Mouse (Mus musculus): ENCODE results near the gene Spata31d1d. TPM values are rescaled to one million over a fixed set of nuclear protein-coding genes. Genes with fewer than 3 reads are reported as not detected.
"Not testable (repeated sequence)": the region's sequence is repeated elsewhere in the genome, so short reads cannot be mapped to it uniquely, and the experiment has no call there.

Gene Spata31d1d
- polyA plus RNA-seq (2014; fragmentation: Nextera tagmentation; extraction: Ambion mirVana) = not detected in 2 replicates

DNA sequence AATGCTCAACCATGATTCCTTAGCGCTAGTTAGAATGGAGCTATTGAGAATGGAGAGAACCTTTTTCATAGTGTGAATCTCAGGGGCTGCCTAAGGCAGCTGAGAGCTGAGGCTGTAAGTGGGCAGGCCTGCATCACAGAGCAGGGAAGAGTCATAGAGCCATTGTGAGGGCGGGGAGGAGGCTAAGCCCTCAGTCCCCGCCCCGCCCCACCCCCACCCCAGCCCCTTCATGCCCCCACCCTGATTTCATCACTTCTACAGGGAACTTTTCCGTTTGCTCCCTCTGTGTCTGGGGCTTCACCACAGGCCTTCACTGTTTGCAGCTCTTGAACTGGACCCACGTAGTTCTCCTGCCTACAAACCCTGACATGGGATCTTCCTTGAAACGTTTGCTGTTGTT, at the start of gene Spata31d1d:
Gene Spata31d1d (minus strand): TSS at position 101 of the 400 bp plus-strand sequence.
- Histone ChIP-seq H3K9ac (ENCODE audit: low read depth, low read length) (no peak within 1 kb of the TSS), H3K4me2 (replicated peaks; ENCODE audit: low read depth, low read length) (no peak within 1 kb of the TSS), H3K36me3 (ENCODE audit: control insufficient read depth, insufficient read depth, low read length) (no peaks in the 10 kb centered on the region), H3K9me3 (ENCODE audit: control insufficient read depth, low read length) (no peaks in the 10 kb centered on the region), H3K27me3 (ENCODE audit: control insufficient read depth, insufficient read depth, low read length) (no peaks in the 10 kb centered on the region), H3K27ac (ENCODE audit: low read depth, low read length) (no peak within 1 kb of the TSS), H3K4me1 (ENCODE audit: control insufficient read depth, insufficient read depth, low read length) (no peaks in the 10 kb centered on the region), H3K4me3 (ENCODE audit: low read length) (no peak within 1 kb of the TSS)
- 45% methylated on average over 7 of the region's 7 CpGs for WGBS
- no peak for ATAC-seq (ENCODE audit: low FRiP score, low TSS enrichment)

DNA sequence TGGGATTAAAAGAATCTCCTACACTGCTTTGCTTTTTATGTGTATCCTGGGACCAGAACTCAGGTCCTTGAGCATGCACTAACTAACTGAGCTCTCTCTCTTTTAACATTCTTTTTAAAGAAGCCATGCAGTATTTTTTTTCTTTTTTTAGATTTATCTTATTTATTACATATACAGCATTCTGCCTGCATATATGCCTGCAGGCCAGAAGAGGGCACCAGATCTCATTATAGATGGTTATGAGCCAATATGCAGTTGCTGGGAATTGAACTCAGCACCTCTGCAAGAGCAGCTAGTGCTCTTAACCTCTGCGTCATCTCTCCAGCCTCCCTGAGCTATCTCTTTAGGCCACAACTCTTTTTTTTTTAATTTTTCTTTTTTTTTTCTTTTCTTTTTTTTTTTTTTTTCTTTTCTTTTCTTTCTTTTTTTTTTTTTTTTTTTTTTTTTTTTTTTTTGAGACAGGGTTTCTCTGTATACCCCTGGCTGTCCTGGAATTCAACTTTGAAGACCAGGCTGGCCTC, 48.3 kb upstream of the Spata31d1d start:
- not testable (repeated sequence) for ATAC-seq (ENCODE audit: low FRiP score, low TSS enrichment); H3K27me3 ChIP-seq (ENCODE audit: control insufficient read depth, insufficient read depth, low read length); H3K4me2 ChIP-seq (replicated peaks; ENCODE audit: low read depth, low read length); H3K4me1 ChIP-seq (ENCODE audit: control insufficient read depth, insufficient read depth, low read length); H3K27ac ChIP-seq (ENCODE audit: low read depth, low read length); H3K9ac ChIP-seq (ENCODE audit: low read depth, low read length); H3K9me3 ChIP-seq (ENCODE audit: control insufficient read depth, low read length); H3K4me3 ChIP-seq (ENCODE audit: low read length)
- whole genome bisulfite sequencing = 94% methylated on average over 1 of the region's 1 CpGs
- H3K36me3 ChIP-seq (ENCODE audit: control insufficient read depth, insufficient read depth, low read length) = peaks cover 91% of the 10 kb centered on the region

DNA sequence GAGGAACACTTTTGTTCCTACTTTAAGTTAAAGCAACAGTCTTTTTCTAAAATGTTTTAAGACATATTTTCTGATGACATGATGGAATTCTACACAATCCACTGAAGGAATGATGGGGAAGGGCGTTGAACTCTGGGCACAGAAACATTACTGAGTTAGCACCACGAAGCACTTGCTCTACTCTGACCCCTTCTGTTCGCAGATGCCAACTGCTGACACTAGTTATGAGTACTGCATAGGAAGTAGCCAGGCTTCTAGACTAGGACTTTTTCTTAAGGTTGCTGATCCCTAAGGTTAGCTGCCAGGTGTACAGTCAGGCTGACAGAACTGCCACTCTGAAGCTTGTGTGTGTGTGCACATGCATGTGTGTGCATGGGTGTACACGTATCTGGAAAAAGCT, 47.7 kb upstream of the Spata31d1d start:
- no peak overlapping the region for H3K27ac ChIP-seq (ENCODE audit: low read depth, low read length)
- H3K4me3 ChIP-seq (ENCODE audit: low read length) = no peak overlapping the region
- WGBS = 89% methylated on average over 4 of the region's 4 CpGs
- no peaks in the 10 kb centered on the region for H3K27me3 ChIP-seq (ENCODE audit: control insufficient read depth, insufficient read depth, low read length)
- no peaks in the 10 kb centered on the region for H3K9me3 ChIP-seq (ENCODE audit: control insufficient read depth, low read length)
- H3K36me3 ChIP-seq (ENCODE audit: control insufficient read depth, insufficient read depth, low read length) = peaks cover 85% of the 10 kb centered on the region
- no peak overlapping the region for H3K4me2 ChIP-seq (replicated peaks; ENCODE audit: low read depth, low read length)
- H3K4me1 ChIP-seq (ENCODE audit: control insufficient read depth, insufficient read depth, low read length) = no peaks in the 10 kb centered on the region
- H3K9ac ChIP-seq (ENCODE audit: low read depth, low read length) = no peak overlapping the region
- ATAC-seq (ENCODE audit: low FRiP score, low TSS enrichment) = no peak; the same call in 1 of the 2 replicates

DNA sequence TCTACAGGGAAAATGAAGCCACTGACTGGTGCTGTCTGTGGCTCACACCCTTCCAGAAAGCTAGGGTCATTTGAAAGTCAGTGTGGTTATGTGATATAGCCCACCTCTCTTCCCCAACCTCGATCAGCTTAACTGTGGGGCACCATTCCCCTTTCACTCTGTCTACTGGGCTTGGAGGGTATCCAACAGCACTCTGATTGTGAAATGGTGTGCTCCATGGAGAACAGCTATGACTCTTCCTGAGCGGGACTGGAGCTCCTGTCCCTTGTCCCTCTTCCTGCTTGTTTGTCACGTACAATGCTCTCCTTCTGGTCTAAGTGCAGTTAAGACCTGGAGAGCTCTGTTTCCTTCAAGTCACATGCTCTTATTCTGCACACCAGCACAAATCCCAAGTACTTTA, 43.6 kb upstream of the Spata31d1d start:
- Histone ChIP-seq H3K4me2 (replicated peaks; ENCODE audit: low read depth, low read length) (no peak overlapping the region), H3K9ac (ENCODE audit: low read depth, low read length) (no peak overlapping the region), H3K9me3 (ENCODE audit: control insufficient read depth, low read length) (no peaks in the 10 kb centered on the region), H3K27ac (ENCODE audit: low read depth, low read length) (no peak overlapping the region), H3K4me3 (ENCODE audit: low read length) (no peak overlapping the region), H3K36me3 (ENCODE audit: control insufficient read depth, insufficient read depth, low read length) (peaks cover 67% of the 10 kb centered on the region), H3K4me1 (ENCODE audit: control insufficient read depth, insufficient read depth, low read length) (peaks cover 4% of the 10 kb centered on the region; the same call in 1 of the 2 replicates), H3K27me3 (ENCODE audit: control insufficient read depth, insufficient read depth, low read length) (no peaks in the 10 kb centered on the region)
- WGBS = 90% methylated on average over 3 of the region's 3 CpGs
- no peak for ATAC-seq (ENCODE audit: low FRiP score, low TSS enrichment)

DNA sequence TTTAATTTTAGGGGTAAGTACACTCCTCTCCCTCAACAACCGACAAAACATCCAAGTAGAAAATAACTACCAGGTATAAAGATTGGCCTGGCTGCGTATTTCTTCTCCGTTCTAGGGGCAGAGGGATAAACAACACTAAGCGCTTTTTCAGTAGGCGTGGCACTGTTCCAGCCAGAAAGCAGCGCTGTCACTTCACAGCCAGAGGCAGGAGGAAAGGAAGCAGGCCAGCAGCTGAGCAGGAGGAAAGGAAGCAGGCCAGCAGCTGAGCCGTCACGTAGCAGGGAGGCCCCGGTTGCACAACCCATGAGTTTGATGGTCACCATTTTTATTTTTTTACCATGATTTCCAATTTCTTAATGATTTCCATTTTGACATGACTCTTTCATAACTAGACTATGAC, 39.7 kb upstream of the Spata31d1d start:
- Histone ChIP-seq H3K27ac (ENCODE audit: low read depth, low read length) (peak overlapping the region; percentile 92; the same call in 1 of the 2 replicates), H3K36me3 (ENCODE audit: control insufficient read depth, insufficient read depth, low read length) (peaks cover 32% of the 10 kb centered on the region), H3K4me3 (ENCODE audit: low read length) (no peak overlapping the region), H3K27me3 (ENCODE audit: control insufficient read depth, insufficient read depth, low read length) (no peaks in the 10 kb centered on the region), H3K4me1 (ENCODE audit: control insufficient read depth, insufficient read depth, low read length) (peaks cover 28% of the 10 kb centered on the region), H3K9ac (ENCODE audit: low read depth, low read length) (no peak overlapping the region; the same call in 1 of the 2 replicates), H3K4me2 (replicated peaks; ENCODE audit: low read depth, low read length) (0 out of 2 replicates have a peak overlapping the region, but pooled peaks have one; percentile 48), H3K9me3 (ENCODE audit: control insufficient read depth, low read length) (no peaks in the 10 kb centered on the region)
- ATAC-seq (ENCODE audit: low FRiP score, low TSS enrichment) = no peak
- 54% methylated on average over 9 of the region's 9 CpGs for WGBS

DNA sequence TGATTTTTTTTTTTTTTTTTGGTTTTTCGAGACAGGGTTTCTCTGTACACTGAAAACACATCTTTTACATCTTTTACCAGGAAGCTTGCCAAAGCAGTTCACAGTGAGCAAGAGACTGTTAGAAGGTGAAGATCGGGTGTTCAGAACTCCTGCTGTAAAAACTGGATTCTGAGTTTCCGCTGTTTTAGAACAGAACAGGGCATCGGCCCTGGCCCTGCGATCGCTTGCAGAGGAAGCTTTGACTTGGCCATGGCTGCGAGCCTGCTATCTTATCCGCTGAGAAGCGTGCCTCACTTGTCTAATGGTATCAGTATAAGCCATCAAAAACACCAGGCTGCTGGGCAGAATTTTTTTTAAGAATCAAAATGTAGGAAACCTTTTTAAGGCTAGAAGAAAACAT, 39.3 kb upstream of the Spata31d1d start:
- H3K9me3 ChIP-seq (ENCODE audit: control insufficient read depth, low read length) = no peaks in the 10 kb centered on the region
- no peaks in the 10 kb centered on the region for H3K27me3 ChIP-seq (ENCODE audit: control insufficient read depth, insufficient read depth, low read length)
- H3K9ac ChIP-seq (ENCODE audit: low read depth, low read length) = peak overlapping the region; percentile 58; the same call in 1 of the 2 replicates

DNA sequence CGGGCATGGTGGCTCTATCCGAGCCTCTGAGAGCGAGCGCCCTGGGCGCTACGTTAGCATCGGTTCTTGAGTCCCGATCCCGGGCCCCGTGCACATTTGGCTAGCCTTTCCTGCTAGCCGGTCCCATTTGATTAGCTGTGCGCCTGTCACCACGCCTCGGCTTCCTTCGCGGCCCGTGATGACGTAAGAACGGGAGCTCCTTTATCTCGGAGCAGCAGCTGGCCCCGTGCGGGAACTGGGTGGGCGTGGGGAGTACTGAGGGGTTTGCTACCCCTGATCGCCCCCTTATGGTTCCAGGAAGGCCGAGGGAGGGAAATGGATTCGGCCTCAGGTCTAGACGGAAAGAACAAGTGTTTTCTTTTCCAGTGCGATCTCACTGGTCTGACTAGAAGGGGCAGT, 38.6 kb upstream of the Spata31d1d start:
- Histone ChIP-seq H3K4me2 (replicated peaks; ENCODE audit: low read depth, low read length) (peak overlapping the region; percentile 48), H3K27me3 (ENCODE audit: control insufficient read depth, insufficient read depth, low read length) (no peaks in the 10 kb centered on the region), H3K9ac (ENCODE audit: low read depth, low read length) (peak overlapping the region; percentile 58), H3K9me3 (ENCODE audit: control insufficient read depth, low read length) (no peaks in the 10 kb centered on the region), H3K4me3 (ENCODE audit: low read length) (peak overlapping the region; percentile 59), H3K4me1 (ENCODE audit: control insufficient read depth, insufficient read depth, low read length) (peaks cover 37% of the 10 kb centered on the region), H3K27ac (ENCODE audit: low read depth, low read length) (peak overlapping the region; percentile 92), H3K36me3 (ENCODE audit: control insufficient read depth, insufficient read depth, low read length) (peaks cover 23% of the 10 kb centered on the region)
- under 1% methylated on average over 28 of the region's 28 CpGs for WGBS
- peak; percentile 83 for ATAC-seq (ENCODE audit: low FRiP score, low TSS enrichment)

More for the DNA sequence above, 39.3 kb upstream of the Spata31d1d start:
- Histone ChIP-seq H3K4me3 (ENCODE audit: low read length) (peak overlapping the region; percentile 59; the same call in 1 of the 2 replicates), H3K4me2 (replicated peaks; ENCODE audit: low read depth, low read length) (peak overlapping the region; percentile 48), H3K4me1 (ENCODE audit: control insufficient read depth, insufficient read depth, low read length) (peaks cover 32% of the 10 kb centered on the region), H3K36me3 (ENCODE audit: control insufficient read depth, insufficient read depth, low read length) (peaks cover 28% of the 10 kb centered on the region), H3K27ac (ENCODE audit: low read depth, low read length) (peak overlapping the region; percentile 92)
- WGBS = 60% methylated on average over 9 of the region's 9 CpGs
- no peak for ATAC-seq (ENCODE audit: low FRiP score, low TSS enrichment)

DNA sequence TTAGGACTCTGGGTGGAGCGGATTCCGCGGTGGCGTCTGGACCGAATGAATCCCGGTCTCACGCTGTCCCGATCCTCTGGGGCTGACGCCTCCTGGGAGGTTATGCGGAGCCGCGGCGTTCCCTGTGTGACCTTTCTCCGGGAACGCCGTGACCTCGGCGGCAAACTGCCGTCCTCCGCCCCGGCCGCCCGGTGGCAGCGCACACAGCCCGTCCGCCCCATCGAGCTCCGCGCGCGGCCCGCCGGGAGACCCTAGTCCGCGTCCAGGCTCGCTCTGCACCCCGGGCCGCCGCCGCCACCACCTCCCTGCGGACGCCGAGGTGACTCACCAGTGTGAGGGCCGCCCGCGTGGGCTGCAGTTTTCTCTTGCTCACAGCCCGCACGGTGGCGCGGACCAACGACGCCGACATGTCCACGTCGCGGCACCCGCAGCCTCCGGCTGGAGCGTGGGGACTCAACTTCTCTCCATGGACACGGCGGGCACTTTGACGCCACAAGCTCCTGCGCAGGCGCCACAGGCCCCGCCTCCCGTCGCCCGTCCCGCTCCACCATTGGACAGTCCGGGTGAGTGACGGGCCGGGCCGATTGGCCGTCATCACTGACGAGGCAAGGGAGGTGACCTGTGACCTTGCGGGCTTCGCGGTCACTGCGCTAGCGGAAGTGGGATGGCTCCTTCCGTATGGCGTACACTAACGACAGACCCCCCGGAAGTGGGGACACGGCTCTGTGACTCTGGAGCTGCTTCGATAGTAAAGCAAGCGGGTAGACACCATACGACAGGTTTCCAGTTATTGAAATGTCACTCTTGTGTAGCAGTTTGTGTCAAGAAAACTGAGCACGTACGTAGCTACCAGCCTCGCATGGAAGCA, 38.0 kb upstream of the Spata31d1d start, which contains the start of gene Isca1:
Gene Isca1 (minus strand): TSS at position 515 of the 868 bp plus-strand sequence.
- peak within 1 kb of the TSS; percentile 59 for H3K4me3 ChIP-seq (ENCODE audit: low read length)
- WGBS = under 1% methylated on average over 91 of the region's 91 CpGs
- H3K27ac ChIP-seq (ENCODE audit: low read depth, low read length) = peak within 1 kb of the TSS; percentile 92
- no peaks in the 10 kb centered on the region for H3K9me3 ChIP-seq (ENCODE audit: control insufficient read depth, low read length)
- H3K27me3 ChIP-seq (ENCODE audit: control insufficient read depth, insufficient read depth, low read length) = no peaks in the 10 kb centered on the region
- peak within 1 kb of the TSS; percentile 55 for H3K4me2 ChIP-seq (replicated peaks; ENCODE audit: low read depth, low read length)
- peaks cover 22% of the 10 kb centered on the region for H3K36me3 ChIP-seq (ENCODE audit: control insufficient read depth, insufficient read depth, low read length)
- peaks cover 37% of the 10 kb centered on the region for H3K4me1 ChIP-seq (ENCODE audit: control insufficient read depth, insufficient read depth, low read length)
- peak; percentile 96 for ATAC-seq (ENCODE audit: low FRiP score, low TSS enrichment)
- H3K9ac ChIP-seq (ENCODE audit: low read depth, low read length) = peak within 1 kb of the TSS; percentile 73

DNA sequence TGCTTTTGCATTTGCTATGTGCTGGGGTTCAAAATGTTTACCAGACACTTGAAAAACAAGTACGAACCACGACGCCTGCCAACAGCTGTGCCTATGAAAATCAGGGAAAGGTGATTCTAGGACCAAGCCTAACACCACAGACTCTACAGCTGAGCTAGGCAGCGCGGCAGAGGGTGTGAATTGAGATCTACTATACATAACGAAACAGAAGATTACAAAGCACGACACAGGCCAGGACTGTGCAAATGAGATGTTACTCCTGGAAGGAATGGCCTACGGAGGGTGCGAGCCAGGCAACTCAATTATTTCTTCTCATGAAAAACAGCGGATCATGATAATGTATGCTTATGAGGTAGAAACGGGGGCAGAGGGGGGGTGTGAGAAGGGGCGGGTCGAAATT, 37.0 kb upstream of the Spata31d1d start:
- no peak for ATAC-seq (ENCODE audit: low FRiP score, low TSS enrichment)
- Histone ChIP-seq H3K36me3 (ENCODE audit: control insufficient read depth, insufficient read depth, low read length) (peaks cover 20% of the 10 kb centered on the region), H3K4me2 (replicated peaks; ENCODE audit: low read depth, low read length) (peak overlapping the region; percentile 55), H3K9me3 (ENCODE audit: control insufficient read depth, low read length) (no peaks in the 10 kb centered on the region), H3K4me3 (ENCODE audit: low read length) (peak overlapping the region; percentile 59), H3K9ac (ENCODE audit: low read depth, low read length) (peak overlapping the region; percentile 73), H3K4me1 (ENCODE audit: control insufficient read depth, insufficient read depth, low read length) (peaks cover 37% of the 10 kb centered on the region), H3K27me3 (ENCODE audit: control insufficient read depth, insufficient read depth, low read length) (no peaks in the 10 kb centered on the region), H3K27ac (ENCODE audit: low read depth, low read length) (no peak overlapping the region)
- 35% methylated on average over 13 of the region's 13 CpGs for WGBS
